Mouse (Mus musculus) limb, embryonic 14.5 days (tissue): Measurements from ENCODE around the gene Xpa. TPM values are rescaled to one million over a fixed set of nuclear protein-coding genes. Genes with fewer than 3 reads are reported as not detected.

Experiments used
- ATAC-seq: fragments of 200-750 bp; cut with Nextera tagmentation; 2 replicates; pipeline ENCODE4 v1.8.0; 2017; ENCODE audit warnings: low read depth, moderate number of reproducible peaks, moderate TSS enrichment; ENCODE audit not compliant: low FRiP score
- DNase-seq: peaks from one replicate; pipeline ENCODE4 v3.0.0-alpha.2; 2015; ENCODE audit warnings: low spot score
- H3K27ac ChIP-seq: fragments of 300-500 bp; sonication (generic); replicated peaks from 2 replicates; pipeline ENCODE4 v1.5.1; 2014; ENCODE audit warnings: low read depth, mild to moderate bottlenecking, low read length, moderate library complexity, mixed read lengths
- H3K27me3 ChIP-seq: fragments of 300-500 bp; sonication (generic); 2 replicates; pipeline ENCODE4 v1.6.1; 2014; ENCODE audit warnings: low read length, mixed read lengths; ENCODE audit not compliant: control insufficient read depth, insufficient read depth
- H3K36me3 ChIP-seq: fragments of 300-500 bp; sonication (generic); 2 replicates; pipeline ENCODE4 v1.6.1; 2014; ENCODE audit warnings: mild to moderate bottlenecking, low read length, moderate library complexity, mixed read lengths; ENCODE audit not compliant: control insufficient read depth, insufficient read depth
- H3K4me1 ChIP-seq: fragments of 300-500 bp; sonication (generic); 2 replicates; pipeline ENCODE4 v1.6.1; 2014; ENCODE audit warnings: antibody characterized with exemption, low read length, mixed read lengths; ENCODE audit not compliant: control insufficient read depth, insufficient read depth
- H3K4me2 ChIP-seq: fragments of 300-500 bp; sonication (generic); replicated peaks from 2 replicates; pipeline ENCODE4 v1.6.1; 2014; ENCODE audit warnings: low read depth, mild to moderate bottlenecking, low read length, moderate library complexity; ENCODE audit not compliant: severe bottlenecking
- H3K4me3 ChIP-seq: fragments of 300-500 bp; sonication (generic); replicated peaks from 2 replicates; pipeline ENCODE4 v1.5.1; 2014; ENCODE audit warnings: low read length
- H3K9ac ChIP-seq: fragments of 300-500 bp; sonication (generic); 2 replicates; pipeline ENCODE4 v1.6.1; 2014; ENCODE audit warnings: mild to moderate bottlenecking, low read depth, low read length, moderate library complexity; ENCODE audit not compliant: severe bottlenecking
- H3K9me3 ChIP-seq: fragments of 300-500 bp; sonication (generic); 2 replicates; pipeline ENCODE4 v1.6.1; 2016; ENCODE audit warnings: low read length; ENCODE audit not compliant: control insufficient read depth
- POLR2A ChIP-seq: fragments of 200-500 bp; IDR thresholded peaks from 2 replicates; pipeline ENCODE4 v1.8.0; 2012; ENCODE audit warnings: inconsistent platforms, mild to moderate bottlenecking, moderate library complexity, borderline replicate concordance; ENCODE audit not compliant: insufficient read depth, insufficient read length; ENCODE audit errors: extremely low read depth
- WGBS: fragments of 180-500 bp; shearing (Covaris S2); extraction: QIAGEN DNeasy Blood & Tissue Kit; methylation state at CpG from one replicate; pipeline ENCODE4 v1.1.7; 2014; 5-methylcytosine and 5-hydroxymethylcytosine counted together
- polyA plus RNA-seq, 2 experiments: library from polyadenylated mRNA; depleted of rRNA in 1 of 2; stranded (reverse) in 1 of 2; unstranded in 1 of 2; fragments of >200 nt; fragmentation: Nextera tagmentation in 1 of 2; extraction: Ambion mirVana in 1 of 2; gene quantifications; 2 replicates each; pipeline versions ENCODE4 v1.2.1 to v1.2.3; 2012 to 2014

Gene Xpa
- polyA plus RNA-seq (2012; rRNA removed) = 24.6 and 29.0 TPM in 2 replicates
- 24.4 and 24.8 TPM in 2 replicates for polyA plus RNA-seq (2014; fragmentation: Nextera tagmentation; extraction: Ambion mirVana)

DNA sequence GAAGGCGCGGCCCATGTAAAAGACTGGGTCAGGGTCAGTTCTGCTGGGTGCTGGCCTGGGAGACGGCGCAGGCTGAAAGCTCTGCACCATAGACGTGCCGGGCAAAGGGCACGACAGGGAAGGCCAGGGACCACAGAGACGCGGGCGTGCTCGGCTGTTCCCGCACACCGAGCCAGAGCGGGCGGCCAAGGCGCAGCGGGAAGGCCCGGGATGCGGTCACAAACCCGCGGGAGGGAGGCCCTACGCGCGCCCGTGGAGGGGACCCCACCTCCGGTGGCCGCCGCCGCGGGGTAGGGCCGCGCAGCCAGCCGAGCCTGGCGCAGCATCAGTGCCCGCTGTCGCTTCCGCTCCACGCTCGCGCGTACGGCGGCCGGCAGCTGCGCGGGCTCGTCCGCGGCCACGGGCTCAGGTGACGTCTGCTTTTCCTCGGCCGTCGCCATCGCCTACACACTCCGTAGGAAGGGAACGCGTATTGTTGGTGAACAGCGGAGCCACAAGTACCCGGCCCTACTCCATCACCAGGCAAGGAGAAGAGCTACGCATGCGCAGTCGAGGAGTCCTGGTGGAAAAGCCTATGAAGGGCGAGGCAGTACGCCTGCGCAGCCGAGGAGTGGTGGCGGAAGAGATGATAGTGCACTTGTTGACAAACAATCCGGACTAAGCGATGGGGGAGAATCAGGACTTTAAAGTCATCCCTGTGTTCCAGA, at the start of gene Xpa:
Gene Xpa (minus strand): TSS at position 531 of the 707 bp plus-strand sequence.
- H3K9ac ChIP-seq = peak within 1 kb of the TSS; percentile 91
- 4% methylated on average over 49 of the region's 70 CpGs for WGBS
- peak within 1 kb of the TSS; percentile 83 for H3K4me2 ChIP-seq
- H3K4me1 ChIP-seq = peaks cover 14% of the 10 kb centered on the region
- peak within 1 kb of the TSS; percentile 88 for H3K4me3 ChIP-seq
- ATAC-seq (peak; percentile 95), DNase-seq (peak; percentile 98)
- H3K36me3 ChIP-seq = peaks cover 8% of the 10 kb centered on the region; the same call in 1 of the 2 replicates
- H3K9me3 ChIP-seq = no peaks in the 10 kb centered on the region
- no peaks in the 10 kb centered on the region; the same call in 1 of the 2 replicates for H3K27me3 ChIP-seq
- peak; percentile 78; the same call in 1 of the 2 replicates for TF ChIP-seq POLR2A
- H3K27ac ChIP-seq = peak within 1 kb of the TSS; percentile 83

DNA sequence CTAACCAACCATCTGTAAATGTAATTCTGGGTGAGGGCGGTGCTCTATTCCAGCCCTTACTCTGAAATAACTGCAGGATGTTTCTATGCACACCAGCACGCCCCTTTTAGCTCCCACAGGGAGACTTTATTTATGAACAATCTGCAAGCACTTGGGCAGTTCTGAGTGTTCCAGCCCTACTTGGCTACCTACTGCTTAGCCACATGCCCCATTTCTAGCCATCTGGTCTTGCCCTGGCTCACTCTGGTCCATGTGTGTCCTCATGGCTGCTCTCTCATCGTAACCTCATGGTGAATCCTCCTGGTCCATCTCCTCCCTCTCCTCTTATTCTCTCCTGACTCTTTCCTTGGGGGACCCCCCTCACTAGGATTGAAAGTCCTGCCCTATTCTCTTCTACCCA, 39.8 kb upstream of the Xpa start:
- H3K27me3 ChIP-seq = no peaks in the 10 kb centered on the region
- no peak overlapping the region for H3K4me2 ChIP-seq
- H3K4me1 ChIP-seq = no peaks in the 10 kb centered on the region
- no peak for TF ChIP-seq POLR2A
- no peak overlapping the region for H3K27ac ChIP-seq
- 81% methylated on average over 3 of the region's 3 CpGs for WGBS
- no peak overlapping the region for H3K9ac ChIP-seq
- no peak overlapping the region for H3K4me3 ChIP-seq
- H3K9me3 ChIP-seq = no peaks in the 10 kb centered on the region
- no peak for ATAC-seq
- no peaks in the 10 kb centered on the region for H3K36me3 ChIP-seq
- DNase-seq = no peak

DNA sequence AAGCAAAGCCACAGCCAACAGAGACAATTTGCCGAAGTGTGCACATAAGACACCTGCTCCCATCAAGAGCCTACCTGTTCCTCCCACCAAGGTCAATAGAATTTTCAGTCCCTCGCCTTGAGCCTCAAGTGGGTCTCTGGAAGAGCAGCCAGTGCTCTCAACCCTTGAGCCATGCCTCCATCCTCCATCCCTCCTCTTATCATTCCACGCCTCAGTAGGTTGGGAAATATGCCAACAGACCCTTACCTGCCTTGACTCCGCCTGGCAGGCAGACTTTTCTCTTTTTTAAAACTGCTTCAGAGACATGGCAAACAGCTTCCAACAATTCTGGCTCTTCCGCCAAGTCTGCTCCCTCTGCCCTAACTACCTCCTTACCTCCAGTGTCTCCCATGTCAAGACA, 38.6 kb upstream of the Xpa start:
- Histone ChIP-seq H3K9me3 (no peaks in the 10 kb centered on the region), H3K9ac (no peak overlapping the region), H3K4me1 (no peaks in the 10 kb centered on the region), H3K27me3 (no peaks in the 10 kb centered on the region), H3K27ac (no peak overlapping the region), H3K4me3 (no peak overlapping the region), H3K4me2 (no peak overlapping the region), H3K36me3 (no peaks in the 10 kb centered on the region)
- no peak for TF ChIP-seq POLR2A
- 93% methylated on average over 5 of the region's 5 CpGs for WGBS
- ATAC-seq (no peak), DNase-seq (no peak)

DNA sequence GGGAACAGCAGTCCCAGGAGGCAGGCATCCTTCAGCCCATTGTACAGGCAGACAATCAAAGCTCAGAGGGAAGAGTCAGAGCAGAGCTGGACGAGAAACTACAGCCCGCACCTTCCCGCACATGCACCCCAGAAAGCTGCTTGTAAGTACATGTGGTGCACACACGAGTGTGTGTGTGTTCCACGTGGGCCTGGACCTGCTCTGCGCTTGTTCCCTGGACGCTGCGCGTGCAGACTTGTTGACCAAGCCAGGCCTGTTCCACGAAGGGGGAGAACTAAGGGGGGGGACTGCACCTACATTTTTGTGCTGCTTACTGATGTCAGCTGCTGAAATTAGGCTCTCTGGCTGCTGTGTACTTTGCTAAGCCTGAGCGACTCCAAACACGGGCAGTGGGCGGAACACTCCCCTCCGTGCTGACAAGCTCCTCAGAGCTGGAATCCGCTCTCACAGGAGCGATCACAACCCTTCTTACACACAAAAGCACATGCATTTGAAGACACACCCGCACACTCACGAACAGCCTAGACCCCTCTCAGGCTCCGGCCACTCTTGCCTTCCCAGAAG, 30.9 kb upstream of the Xpa start:
- Histone ChIP-seq H3K4me2 (no peak overlapping the region), H3K27me3 (no peaks in the 10 kb centered on the region), H3K9me3 (no peaks in the 10 kb centered on the region), H3K9ac (no peak overlapping the region), H3K27ac (no peak overlapping the region), H3K36me3 (no peaks in the 10 kb centered on the region), H3K4me1 (no peaks in the 10 kb centered on the region), H3K4me3 (no peak overlapping the region)
- WGBS = 66% methylated on average over 19 of the region's 19 CpGs
- DNase-seq = no peak
- no peak for TF ChIP-seq POLR2A
- ATAC-seq = no peak

DNA sequence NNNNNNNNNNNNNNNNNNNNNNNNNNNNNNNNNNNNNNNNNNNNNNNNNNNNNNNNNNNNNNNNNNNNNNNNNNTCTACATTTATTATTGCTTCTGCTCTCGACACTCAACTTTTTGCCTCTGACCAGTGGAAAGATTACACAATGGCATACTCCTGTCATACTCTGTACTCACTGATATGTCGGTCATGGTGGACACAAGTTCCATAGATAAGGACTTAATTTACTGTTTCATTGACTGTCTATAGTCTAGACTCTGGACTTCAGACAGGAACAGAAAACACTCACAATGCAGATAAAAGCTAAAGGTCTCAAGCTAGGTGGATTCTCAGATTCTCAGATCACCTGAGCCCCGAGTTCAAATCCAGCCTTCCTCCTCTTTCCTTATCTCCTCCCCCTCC, 25.0 kb upstream of the Xpa start:
- H3K27ac ChIP-seq = no peak overlapping the region
- DNase-seq (no peak), ATAC-seq (no peak)
- no peak overlapping the region for H3K4me2 ChIP-seq
- H3K9me3 ChIP-seq = no peaks in the 10 kb centered on the region
- H3K4me3 ChIP-seq = no peak overlapping the region
- no peaks in the 10 kb centered on the region for H3K36me3 ChIP-seq
- no peaks in the 10 kb centered on the region for H3K4me1 ChIP-seq
- H3K27me3 ChIP-seq = no peaks in the 10 kb centered on the region
- H3K9ac ChIP-seq = no peak overlapping the region
- WGBS = 87% methylated on average over 3 of the region's 3 CpGs
- no peak for TF ChIP-seq POLR2A
